Mouse (Mus musculus): ENCODE data around the gene Tcea3.
A peak's percentile ranks its signal among the peaks of the same experiment; 100 is the strongest.

Tcea3 gene

GRCm38 (mm10) chr4:136239111-136239510 is 8.4 kb upstream of the Tcea3 start:
- no peak for DNase-seq (ENCODE audit: low spot score in 2 of 2)

- peak; percentile 81 to 89 for DNase-seq (ENCODE audit: low spot score in 2 of 2)
These were observed 7.9 kb upstream of the Tcea3 start for GRCm38 (mm10) chr4:136239622-136240021.

GRCm38 (mm10) chr4:136240123-136240522 is 7.4 kb upstream of the Tcea3 start:
- no peak for DNase-seq (ENCODE audit: low spot score in 2 of 2)

GRCm38 (mm10) chr4:136240955-136241354 is 6.6 kb upstream of the Tcea3 start:
- no peak for DNase-seq (ENCODE audit: low spot score in 2 of 2)

GRCm38 (mm10) chr4:136242065-136242703 is 5.3 kb upstream of the Tcea3 start:
- no peak for DNase-seq (ENCODE audit: low spot score in 2 of 2)

- no peak for DNase-seq (ENCODE audit: low spot score in 2 of 2)
These were observed 4.8 kb upstream of the Tcea3 start for GRCm38 (mm10) chr4:136242728-136243127.

GRCm38 (mm10) chr4:136244208-136244607 is 3.3 kb upstream of the Tcea3 start:
- DNase-seq (ENCODE audit: low spot score in 2 of 2) = no peak

- no peak for DNase-seq (ENCODE audit: low spot score in 2 of 2)
These were observed 1.8 kb upstream of the Tcea3 start for GRCm38 (mm10) chr4:136245681-136246080.

GRCm38 (mm10) chr4:136246568-136246969 is 960 bp upstream of the Tcea3 start:
- DNase-seq (ENCODE audit: low spot score in 2 of 2) = no peak

GRCm38 (mm10) chr4:136247386-136247728 is 172 bp upstream of the Tcea3 start:
- no peak for DNase-seq (ENCODE audit: low spot score in 2 of 2)

GRCm38 (mm10) chr4:136248464-136249331 is 1.2 kb downstream of the Tcea3 start:
- no peak for DNase-seq (ENCODE audit: low spot score in 2 of 2)

GRCm38 (mm10) chr4:136249332-136249647 is 1.8 kb downstream of the Tcea3 start:
- DNase-seq (ENCODE audit: low spot score in 2 of 2) = no peak

- DNase-seq (ENCODE audit: low spot score in 2 of 2) = no peak
These were observed 2.3 kb downstream of the Tcea3 start for GRCm38 (mm10) chr4:136249780-136250179.

- no peak for DNase-seq (ENCODE audit: low spot score in 2 of 2)
These were observed 8.4 kb downstream of the Tcea3 start for GRCm38 (mm10) chr4:136255919-136256318.

- no peak for DNase-seq (ENCODE audit: low spot score in 2 of 2)
These were observed 9.2 kb downstream of the Tcea3 start for GRCm38 (mm10) chr4:136256696-136257095.

- DNase-seq (ENCODE audit: low spot score in 2 of 2) = no peak
These were observed 12.4 kb downstream of the Tcea3 start for GRCm38 (mm10) chr4:136259916-136260315.

- peak; percentile 79 to 96 for DNase-seq (ENCODE audit: low spot score in 2 of 2)
These were observed 13.1 kb downstream of the Tcea3 start for GRCm38 (mm10) chr4:136260491-136261180.

- no peak for DNase-seq (ENCODE audit: low spot score in 2 of 2)
These were observed 14.4 kb downstream of the Tcea3 start for GRCm38 (mm10) chr4:136261912-136262311.

GRCm38 (mm10) chr4:136263555-136263954 is 16.0 kb downstream of the Tcea3 start:
- no peak for DNase-seq (ENCODE audit: low spot score in 2 of 2)

- DNase-seq (ENCODE audit: low spot score in 2 of 2) = peak; percentile 57 to 73
These were observed 19.3 kb downstream of the Tcea3 start for GRCm38 (mm10) chr4:136266716-136267343.

GRCm38 (mm10) chr4:136268912-136269311 is 21.4 kb downstream of the Tcea3 start:
- DNase-seq (ENCODE audit: low spot score in 2 of 2) = no peak

- no peak for DNase-seq (ENCODE audit: low spot score in 2 of 2)
These were observed 23.1 kb downstream of the Tcea3 start for GRCm38 (mm10) chr4:136270648-136271047.
